Mouse (Mus musculus) C2C12 (cell line): ENCODE measurements at regions not wholly inside any gene's neighbourhood (a gene's known extent, or its start where the extent isn't known, plus 50 kb on each side); places are given as distances from the start of the nearest gene placed in this dataset.

Source experiments
- H3K27me3 ChIP-seq: one replicate; pipeline ENCODE4 v1.6.1; 2011; ENCODE audit not compliant: control insufficient read depth, insufficient read depth, insufficient read length
- H3K36me3 ChIP-seq: one replicate; pipeline ENCODE4 v1.6.1; 2011; ENCODE audit not compliant: control insufficient read depth, insufficient read depth
- H3K4me3 ChIP-seq: one replicate; pipeline ENCODE4 v1.5.1; 2011; ENCODE audit warnings: mild to moderate bottlenecking, control low read depth; ENCODE audit not compliant: poor library complexity, insufficient read depth, severe bottlenecking
- H3K79me2 ChIP-seq: one replicate; pipeline ENCODE4 v1.6.1; 2011; ENCODE audit not compliant: control insufficient read depth, insufficient read depth
- H3K79me3 ChIP-seq: one replicate; pipeline ENCODE4 v1.6.1; 2011; ENCODE audit warnings: low read depth, control low read depth
- H3ac ChIP-seq: one replicate; pipeline ENCODE3; 2011; ENCODE audit warnings: low read depth; ENCODE audit not compliant: control insufficient read depth, insufficient read length
- CEBPB ChIP-seq: IDR thresholded peaks from one replicate; pipeline ENCODE4 v1.6.1; 2011; ENCODE audit warnings: low read depth, mild to moderate bottlenecking, control low read depth, moderate library complexity
- CTCF ChIP-seq: IDR thresholded peaks from one replicate; pipeline ENCODE4 v1.5.1; 2011; ENCODE audit not compliant: control insufficient read depth, insufficient read depth, insufficient read length
- FOSL1 ChIP-seq: IDR thresholded peaks from one replicate; pipeline ENCODE4 v1.8.0; 2011; ENCODE audit warnings: mild to moderate bottlenecking, low read length; ENCODE audit not compliant: poor library complexity, insufficient read depth, severe bottlenecking
- MAX ChIP-seq: IDR thresholded peaks from one replicate; pipeline ENCODE4 v1.6.1; 2011; ENCODE audit warnings: mild to moderate bottlenecking, control low read depth
- MYOD1 ChIP-seq: IDR thresholded peaks from one replicate; pipeline ENCODE4 v1.6.1; 2011; ENCODE audit warnings: low read depth; ENCODE audit not compliant: control insufficient read depth, insufficient read length
- MYOG ChIP-seq: IDR thresholded peaks from one replicate; pipeline ENCODE4 v1.6.1; 2011; ENCODE audit not compliant: control insufficient read depth, insufficient read length; ENCODE audit errors: extremely low read depth
- USF1 ChIP-seq: IDR thresholded peaks from one replicate; pipeline ENCODE4 v1.6.1; 2011; ENCODE audit warnings: low read depth, mild to moderate bottlenecking, control low read depth, moderate library complexity

- no peaks in the 10 kb centered on the region for H3K36me3 ChIP-seq
- H3ac ChIP-seq: no peak overlapping the region
- H3K4me3 ChIP-seq: no peak overlapping the region
- no peaks in the 10 kb centered on the region for H3K79me3 ChIP-seq
- TF ChIP-seq FOSL1: peak; percentile 4
- TF ChIP-seq MYOG: no peak
- TF ChIP-seq USF1: no peak
- H3K27me3 ChIP-seq: no peaks in the 10 kb centered on the region
- H3K79me2 ChIP-seq: no peaks in the 10 kb centered on the region
These were observed 383.0 kb upstream of the Gm12666 start for GRCm38 (mm10) chr4:92574586-92574985.

DNA sequence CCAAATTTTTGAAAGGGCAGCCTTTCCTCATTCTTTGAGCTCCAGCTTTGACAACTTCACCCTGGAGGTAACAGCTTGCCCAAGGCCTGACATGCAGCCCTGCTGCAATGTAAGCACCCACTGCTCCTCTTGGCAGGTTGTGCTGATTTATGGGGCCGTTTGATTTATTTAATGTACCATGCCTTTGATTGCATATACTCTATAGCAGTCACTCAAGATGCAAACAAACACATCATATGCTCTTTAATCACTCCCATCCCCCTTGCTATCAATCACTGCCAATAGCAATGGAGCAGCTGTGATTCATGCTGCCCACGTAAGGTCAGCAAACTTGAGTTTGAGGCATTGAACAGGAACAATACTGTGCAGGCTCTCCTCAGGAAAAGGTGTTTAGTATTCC lies 373.8 kb upstream of the Gm12666 start:
- TF ChIP-seq USF1: no peak
- no peak for TF ChIP-seq MYOD1
- TF ChIP-seq MYOG: no peak
- TF ChIP-seq FOSL1: no peak
- TF ChIP-seq CEBPB: no peak
- no peak for TF ChIP-seq CTCF
- no peak for TF ChIP-seq MAX
- Histone ChIP-seq H3K79me3 (no peaks in the 10 kb centered on the region), H3K79me2 (no peaks in the 10 kb centered on the region), H3K27me3 (no peaks in the 10 kb centered on the region), H3ac (no peak overlapping the region), H3K4me3 (no peak overlapping the region), H3K36me3 (no peaks in the 10 kb centered on the region)

GRCm38 (mm10) chr4:92555186-92555585 lies 363.6 kb upstream of the Gm12666 start:
- H3K36me3 ChIP-seq: no peaks in the 10 kb centered on the region
- H3ac ChIP-seq: no peak overlapping the region
- H3K79me3 ChIP-seq: no peaks in the 10 kb centered on the region
- TF ChIP-seq FOSL1 (peak; percentile 59), CEBPB (no peak), MYOG (no peak), USF1 (peak; percentile 2), MAX (no peak), MYOD1 (no peak), CTCF (no peak)
- no peak overlapping the region for H3K4me3 ChIP-seq
- no peaks in the 10 kb centered on the region for H3K79me2 ChIP-seq
- H3K27me3 ChIP-seq: no peaks in the 10 kb centered on the region

DNA sequence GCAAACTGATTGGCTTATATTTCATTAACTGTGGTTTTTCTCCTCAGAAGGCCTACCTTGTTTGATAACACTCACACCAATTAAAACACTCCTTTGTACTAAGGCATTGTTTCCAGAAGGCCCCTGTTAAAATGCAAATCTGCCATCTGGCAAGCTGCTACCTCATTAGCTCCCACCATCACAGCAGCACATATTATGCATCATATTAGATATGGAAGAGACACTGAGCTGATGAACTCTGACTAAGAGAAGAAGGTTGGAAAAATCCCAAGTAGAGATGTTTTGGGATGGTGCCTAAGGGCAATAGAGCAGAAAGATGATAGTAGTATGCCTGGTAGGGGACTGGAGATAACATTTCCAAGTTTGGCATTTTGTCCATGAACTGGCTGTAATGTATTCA lies 350.5 kb upstream of the Gm12666 start:
- Histone ChIP-seq H3K79me3 (no peaks in the 10 kb centered on the region), H3ac (no peak overlapping the region), H3K4me3 (no peak overlapping the region), H3K36me3 (no peaks in the 10 kb centered on the region), H3K27me3 (no peaks in the 10 kb centered on the region), H3K79me2 (no peaks in the 10 kb centered on the region)
- TF ChIP-seq MYOD1 (no peak), MYOG (no peak), CTCF (no peak), CEBPB (no peak), USF1 (no peak), FOSL1 (no peak), MAX (no peak)

GRCm38 (mm10) chr4:92538296-92538695 lies 346.7 kb upstream of the Gm12666 start:
- TF ChIP-seq USF1 (no peak), FOSL1 (no peak)
- H3K79me3 ChIP-seq: no peaks in the 10 kb centered on the region
- H3K79me2 ChIP-seq: no peaks in the 10 kb centered on the region

DNA sequence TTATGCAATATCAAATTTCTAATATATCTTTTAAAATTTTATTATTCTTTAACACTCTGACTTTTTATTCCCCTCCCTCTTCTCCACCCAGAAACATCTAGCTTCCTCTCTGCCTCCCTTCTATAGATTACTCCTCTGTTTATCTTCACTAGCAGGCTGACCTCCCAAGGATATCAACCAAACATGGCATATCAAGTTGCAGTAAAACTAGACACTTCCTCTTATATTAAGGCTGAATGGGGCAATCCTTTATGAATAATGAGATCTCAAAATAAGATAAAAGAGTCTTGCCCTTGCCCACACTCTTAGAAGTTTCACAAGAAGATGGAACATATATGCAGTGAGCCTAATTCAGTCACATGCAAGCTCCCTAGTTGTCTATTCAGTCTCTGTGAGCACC lies 310.5 kb upstream of the Gm12666 start:
- TF ChIP-seq FOSL1 (no peak), USF1 (no peak), MYOD1 (no peak), MYOG (no peak), CEBPB (no peak), CTCF (no peak), MAX (no peak)
- no peak overlapping the region for H3K4me3 ChIP-seq
- H3K79me2 ChIP-seq: no peaks in the 10 kb centered on the region
- no peaks in the 10 kb centered on the region for H3K36me3 ChIP-seq
- no peaks in the 10 kb centered on the region for H3K79me3 ChIP-seq
- no peak overlapping the region for H3ac ChIP-seq
- H3K27me3 ChIP-seq: no peaks in the 10 kb centered on the region

More at GRCm38 (mm10) chr4:92538296-92538695, 346.7 kb upstream of the Gm12666 start:
- Histone ChIP-seq H3K27me3 (no peaks in the 10 kb centered on the region), H3ac (no peak overlapping the region), H3K4me3 (no peak overlapping the region), H3K36me3 (no peaks in the 10 kb centered on the region)

DNA sequence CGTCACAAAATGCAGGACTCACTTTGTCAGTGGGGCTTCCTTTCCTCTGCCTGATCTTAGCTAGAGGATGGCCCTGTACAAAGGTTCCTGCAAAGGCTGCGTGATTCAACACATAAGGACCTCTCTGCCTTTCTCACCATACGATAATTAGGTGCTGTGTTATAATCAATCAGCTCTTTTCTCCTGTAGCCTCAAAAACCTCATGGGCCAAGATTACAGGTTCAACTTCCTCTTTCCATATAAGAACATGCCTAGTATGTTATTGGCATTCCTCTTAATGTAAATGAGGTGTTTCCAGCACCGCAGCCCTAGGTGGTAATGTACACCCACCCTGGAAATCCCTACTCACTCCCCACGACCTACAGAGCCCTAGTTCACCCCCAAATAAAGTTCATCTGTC lies 308.6 kb upstream of the Gm12666 start:
- TF ChIP-seq MAX: no peak
- no peak for TF ChIP-seq CEBPB
- no peak for TF ChIP-seq CTCF
- no peak for TF ChIP-seq USF1
- TF ChIP-seq MYOD1: no peak
- TF ChIP-seq FOSL1: no peak
- TF ChIP-seq MYOG: no peak
- no peak overlapping the region for H3ac ChIP-seq
- H3K4me3 ChIP-seq: no peak overlapping the region
- no peaks in the 10 kb centered on the region for H3K36me3 ChIP-seq
- no peaks in the 10 kb centered on the region for H3K27me3 ChIP-seq
- no peaks in the 10 kb centered on the region for H3K79me2 ChIP-seq
- H3K79me3 ChIP-seq: no peaks in the 10 kb centered on the region
